Mouse (Mus musculus): ENCODE results near the gene Dip2c. TPM values are rescaled to one million over a fixed set of nuclear protein-coding genes. Genes with fewer than 3 reads are reported as not detected.

The Dip2c gene
- polyA plus RNA-seq (2015; fragmentation: Nextera tagmentation; extraction: Ambion mirVana) = 4.6 and 4.9 TPM in 2 replicates

- Histone ChIP-seq H3K9ac (peak within 1 kb of the TSS; percentile 98), H3K4me3 (peak within 1 kb of the TSS; percentile 98), H3K9me3 (no peaks in the 10 kb centered on the region), H3K36me3 (no peaks in the 10 kb centered on the region), H3K27me3 (no peaks in the 10 kb centered on the region), H3K27ac (peak within 1 kb of the TSS; percentile 97), H3K4me1 (peaks cover 13% of the 10 kb centered on the region; the same call in 1 of the 2 replicates), H3K4me2 (peak within 1 kb of the TSS; percentile 90)
- WGBS = under 1% methylated on average over 55 of the region's 67 CpGs
- ATAC-seq (ENCODE audit: borderline replicate concordance, extremely low read depth, low FRiP score, low TSS enrichment) = peak; percentile 93
Observed at GRCm38 (mm10) chr13:9276322-9276855, at the start of gene Dip2c. TSS of gene Dip2c (plus strand) at chr13:9276528.

DNA sequence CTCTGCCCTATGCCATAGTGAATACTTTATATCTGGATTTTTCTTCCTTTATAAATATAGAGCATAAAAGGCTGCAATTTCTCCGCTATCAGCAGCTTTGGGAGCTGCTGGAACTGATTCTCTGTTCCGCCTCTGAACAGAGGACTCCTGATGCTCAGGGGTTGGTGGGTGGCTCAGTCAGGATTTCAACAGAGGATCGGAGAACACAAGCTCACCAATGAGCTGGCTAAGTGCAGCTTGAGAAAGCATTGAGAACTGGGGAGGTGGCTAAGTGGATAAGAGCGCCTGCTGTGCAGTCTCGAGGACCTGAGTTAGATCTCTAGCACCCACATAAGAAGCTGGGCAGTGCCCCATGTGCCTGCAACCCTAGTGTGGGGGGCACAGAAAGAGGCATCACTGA lies 49.2 kb upstream of the Dip2c start:
- Histone ChIP-seq H3K27ac (no peak overlapping the region), H3K9me3 (no peaks in the 10 kb centered on the region), H3K4me1 (no peaks in the 10 kb centered on the region), H3K36me3 (no peaks in the 10 kb centered on the region), H3K4me3 (no peak overlapping the region), H3K4me2 (no peak overlapping the region), H3K27me3 (no peaks in the 10 kb centered on the region), H3K9ac (no peak overlapping the region)
- ATAC-seq (ENCODE audit: borderline replicate concordance, extremely low read depth, low FRiP score, low TSS enrichment) = no peak
- WGBS = 71% methylated on average over 5 of the region's 5 CpGs

- no peak overlapping the region for H3K4me3 ChIP-seq
- H3K9me3 ChIP-seq = no peaks in the 10 kb centered on the region
- no peak for ATAC-seq (ENCODE audit: borderline replicate concordance, extremely low read depth, low FRiP score, low TSS enrichment)
- no peak overlapping the region for H3K4me2 ChIP-seq
- H3K36me3 ChIP-seq = no peaks in the 10 kb centered on the region
- 71% methylated on average over 7 of the region's 7 CpGs for WGBS
- H3K27ac ChIP-seq = no peak overlapping the region
- H3K27me3 ChIP-seq = no peaks in the 10 kb centered on the region
- no peak overlapping the region for H3K9ac ChIP-seq
- no peaks in the 10 kb centered on the region for H3K4me1 ChIP-seq
Observed at GRCm38 (mm10) chr13:9237495-9237894, 38.8 kb upstream of the Dip2c start.

DNA sequence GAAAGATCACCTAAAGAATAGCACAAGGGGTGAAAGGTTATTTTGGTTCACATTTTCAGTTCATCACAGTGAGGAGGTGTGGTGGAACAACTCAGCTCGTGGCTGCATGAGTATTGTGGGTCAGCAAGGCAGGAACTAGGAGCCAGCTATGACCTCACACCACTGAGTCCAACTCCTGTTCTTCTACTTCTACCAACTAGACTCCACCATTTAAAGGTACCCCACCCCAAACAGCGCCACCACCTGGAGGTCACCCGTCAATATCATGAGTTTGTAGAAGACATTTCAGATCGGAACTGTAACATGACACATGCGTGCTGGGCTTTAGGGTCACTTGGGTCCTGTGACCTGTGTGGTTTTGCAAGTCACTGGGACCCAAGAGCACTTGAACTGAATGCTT lies 37.2 kb upstream of the Dip2c start:
- Histone ChIP-seq H3K36me3 (no peaks in the 10 kb centered on the region), H3K4me3 (no peak overlapping the region), H3K9me3 (no peaks in the 10 kb centered on the region), H3K4me2 (no peak overlapping the region), H3K4me1 (no peaks in the 10 kb centered on the region), H3K27ac (no peak overlapping the region), H3K27me3 (no peaks in the 10 kb centered on the region), H3K9ac (no peak overlapping the region)
- WGBS = 78% methylated on average over 5 of the region's 5 CpGs
- no peak for ATAC-seq (ENCODE audit: borderline replicate concordance, extremely low read depth, low FRiP score, low TSS enrichment)

DNA sequence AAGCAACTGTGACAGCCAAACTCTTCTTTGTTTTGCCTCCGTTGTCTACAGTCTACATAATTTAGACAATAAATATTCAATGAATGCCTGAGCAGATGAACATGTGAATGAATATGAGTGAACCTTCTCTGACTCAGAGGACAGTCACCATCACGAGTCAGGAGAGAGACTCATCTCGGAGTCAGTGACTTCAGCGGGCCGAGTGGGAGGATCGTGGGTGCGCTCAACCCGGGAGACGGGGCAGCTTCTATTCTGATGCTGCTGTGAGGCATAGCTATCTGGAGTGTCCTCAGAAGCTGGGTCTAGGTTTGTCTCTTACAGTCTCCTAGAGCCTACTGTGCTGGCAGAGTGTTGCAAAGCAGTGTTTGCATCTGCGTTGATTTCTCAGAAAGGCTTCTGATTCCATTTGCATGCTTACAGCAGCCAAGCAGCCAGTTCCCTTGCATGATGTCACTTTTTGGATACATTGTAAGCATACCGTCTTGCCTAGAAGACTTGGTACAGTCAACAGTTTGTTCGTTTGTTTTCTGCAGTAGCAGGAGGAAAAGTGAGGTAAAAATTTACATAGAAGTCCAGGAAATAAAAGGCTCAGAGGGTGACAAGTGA lies 36.6 kb upstream of the Dip2c start:
- 86% methylated on average over 12 of the region's 12 CpGs for WGBS
- Histone ChIP-seq H3K9ac (no peak overlapping the region), H3K27ac (no peak overlapping the region), H3K9me3 (no peaks in the 10 kb centered on the region), H3K4me1 (no peaks in the 10 kb centered on the region), H3K27me3 (no peaks in the 10 kb centered on the region), H3K4me3 (no peak overlapping the region), H3K36me3 (no peaks in the 10 kb centered on the region), H3K4me2 (no peak overlapping the region)
- no peak for ATAC-seq (ENCODE audit: borderline replicate concordance, extremely low read depth, low FRiP score, low TSS enrichment)

GRCm38 (mm10) chr13:9261748-9262147 lies 14.6 kb upstream of the Dip2c start:
- H3K4me3 ChIP-seq = no peak overlapping the region
- no peaks in the 10 kb centered on the region for H3K36me3 ChIP-seq
- 50% methylated on average over 4 of the region's 4 CpGs for WGBS
- ATAC-seq (ENCODE audit: borderline replicate concordance, extremely low read depth, low FRiP score, low TSS enrichment) = no peak
- no peak overlapping the region for H3K27ac ChIP-seq
- no peak overlapping the region for H3K9ac ChIP-seq
- no peaks in the 10 kb centered on the region for H3K27me3 ChIP-seq
- no peaks in the 10 kb centered on the region for H3K4me1 ChIP-seq
- no peak overlapping the region for H3K4me2 ChIP-seq
- no peaks in the 10 kb centered on the region for H3K9me3 ChIP-seq

DNA sequence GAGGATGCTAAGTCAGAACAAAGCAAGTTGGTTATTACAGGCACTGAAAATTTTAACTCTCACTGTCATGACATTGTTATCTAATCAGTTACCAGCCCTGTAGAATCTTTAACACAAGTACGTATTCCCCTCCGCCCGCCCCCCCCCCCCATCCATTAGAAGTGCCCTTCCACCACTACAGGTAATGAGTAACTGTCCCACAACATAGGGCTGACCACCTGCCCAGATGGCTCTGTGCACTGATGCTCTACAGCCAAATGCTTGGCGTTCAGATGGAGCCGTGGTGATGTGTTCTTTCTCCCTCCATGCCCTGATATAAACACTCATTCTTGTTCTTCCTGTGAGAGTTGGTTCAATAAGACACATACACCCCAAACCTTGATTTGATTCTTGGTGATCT lies 10.8 kb upstream of the Dip2c start:
- ATAC-seq (ENCODE audit: borderline replicate concordance, extremely low read depth, low FRiP score, low TSS enrichment) = no peak
- no peak overlapping the region for H3K9ac ChIP-seq
- H3K4me2 ChIP-seq = no peak overlapping the region
- H3K36me3 ChIP-seq = no peaks in the 10 kb centered on the region
- no peaks in the 10 kb centered on the region for H3K27me3 ChIP-seq
- H3K4me3 ChIP-seq = no peak overlapping the region
- no peaks in the 10 kb centered on the region for H3K4me1 ChIP-seq
- no peak overlapping the region for H3K27ac ChIP-seq
- no peaks in the 10 kb centered on the region for H3K9me3 ChIP-seq
- 74% methylated on average over 5 of the region's 5 CpGs for WGBS

DNA sequence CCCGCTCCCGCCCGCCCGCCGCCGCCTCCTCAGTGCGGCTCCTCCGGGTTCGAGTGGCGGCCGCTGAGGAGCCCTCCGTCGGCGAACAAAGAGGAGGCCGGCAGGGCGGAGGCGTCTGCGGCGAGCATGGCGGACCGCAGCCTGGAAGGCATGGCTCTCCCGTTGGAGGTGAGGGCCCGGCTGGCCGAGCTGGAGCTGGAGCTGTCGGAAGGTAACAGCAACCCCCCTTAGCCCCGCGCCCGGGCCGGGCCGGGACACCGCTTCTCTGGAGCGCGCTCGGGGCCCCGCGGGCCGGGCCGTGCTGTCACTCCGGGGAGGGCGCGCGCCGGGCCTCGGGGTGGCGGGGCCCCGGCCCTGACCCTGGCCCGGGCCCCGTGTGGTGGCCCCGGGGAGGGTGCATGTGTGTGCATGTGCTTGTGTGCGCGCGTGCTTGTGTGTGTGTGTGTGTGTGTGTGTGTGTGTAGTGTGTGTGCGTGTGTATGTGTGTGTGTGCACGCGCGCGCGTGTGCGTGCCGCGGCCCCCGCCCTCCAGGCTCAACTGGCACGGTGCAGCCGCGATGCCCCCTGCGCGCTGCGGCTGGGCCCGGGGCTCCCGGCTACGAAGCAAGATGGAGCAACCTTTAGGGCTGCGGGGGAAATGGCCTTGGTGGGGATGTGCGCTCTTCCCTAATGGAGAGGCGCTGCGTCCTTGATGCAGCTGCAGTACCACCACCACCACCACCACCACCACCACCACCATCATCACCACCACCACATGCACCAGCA lies 710 bp downstream of the Dip2c start:
- Histone ChIP-seq H3K9ac (peak overlapping the region; percentile 98), H3K27me3 (no peaks in the 10 kb centered on the region), H3K27ac (peak overlapping the region; percentile 97), H3K4me2 (peak overlapping the region; percentile 90), H3K9me3 (no peaks in the 10 kb centered on the region), H3K4me3 (peak overlapping the region; percentile 98), H3K36me3 (no peaks in the 10 kb centered on the region), H3K4me1 (peaks cover 13% of the 10 kb centered on the region; the same call in 1 of the 2 replicates)
- ATAC-seq (ENCODE audit: borderline replicate concordance, extremely low read depth, low FRiP score, low TSS enrichment) = peak; percentile 71
- WGBS = under 1% methylated on average over 37 of the region's 75 CpGs

GRCm38 (mm10) chr13:9277621-9277960 lies 1.3 kb downstream of the Dip2c start:
- Histone ChIP-seq H3K9me3 (no peaks in the 10 kb centered on the region), H3K27ac (peak overlapping the region; percentile 97; the same call in 1 of the 2 replicates), H3K4me1 (peaks cover 13% of the 10 kb centered on the region; the same call in 1 of the 2 replicates), H3K4me2 (peak overlapping the region; percentile 90), H3K9ac (peak overlapping the region; percentile 98), H3K27me3 (no peaks in the 10 kb centered on the region), H3K36me3 (no peaks in the 10 kb centered on the region), H3K4me3 (peak overlapping the region; percentile 98)
- 1% methylated on average over 15 of the region's 15 CpGs for WGBS
- no peak for ATAC-seq (ENCODE audit: borderline replicate concordance, extremely low read depth, low FRiP score, low TSS enrichment)

- no peak for ATAC-seq (ENCODE audit: borderline replicate concordance, extremely low read depth, low FRiP score, low TSS enrichment)
- peaks cover 13% of the 10 kb centered on the region; the same call in 1 of the 2 replicates for H3K4me1 ChIP-seq
- no peaks in the 10 kb centered on the region for H3K27me3 ChIP-seq
- no peak overlapping the region for H3K4me2 ChIP-seq
- H3K4me3 ChIP-seq = no peak overlapping the region
- no peak overlapping the region for H3K27ac ChIP-seq
- no peak overlapping the region for H3K9ac ChIP-seq
- no peaks in the 10 kb centered on the region for H3K36me3 ChIP-seq
- WGBS = 80% methylated on average over 5 of the region's 5 CpGs
- no peaks in the 10 kb centered on the region for H3K9me3 ChIP-seq
Observed at GRCm38 (mm10) chr13:9278636-9279035, 2.3 kb downstream of the Dip2c start.

DNA sequence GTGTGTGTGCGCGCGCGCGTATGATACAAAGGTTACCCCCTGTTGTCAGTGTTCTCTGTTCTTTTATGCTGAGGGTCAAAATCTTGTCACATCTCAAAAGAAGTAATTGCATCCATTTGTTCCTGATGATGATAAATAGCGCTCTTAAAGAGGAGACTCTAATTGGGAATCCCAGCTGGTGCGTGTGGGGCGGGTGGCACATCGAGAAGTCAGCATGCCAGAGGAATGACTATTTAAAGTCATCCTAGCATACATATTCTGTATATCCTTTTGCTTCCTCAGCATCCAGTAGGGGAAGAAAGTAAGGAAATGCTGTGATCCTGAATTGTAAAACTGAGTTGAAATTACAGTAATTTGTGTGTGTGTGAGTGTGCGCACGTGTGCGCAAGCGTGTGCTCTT lies 6.7 kb downstream of the Dip2c start:
- no peak overlapping the region for H3K4me3 ChIP-seq
- no peaks in the 10 kb centered on the region for H3K27me3 ChIP-seq
- peaks cover 8% of the 10 kb centered on the region; the same call in 1 of the 2 replicates for H3K4me1 ChIP-seq
- no peaks in the 10 kb centered on the region for H3K9me3 ChIP-seq
- no peaks in the 10 kb centered on the region for H3K36me3 ChIP-seq
- no peak overlapping the region for H3K27ac ChIP-seq
- ATAC-seq (ENCODE audit: borderline replicate concordance, extremely low read depth, low FRiP score, low TSS enrichment) = no peak
- WGBS = 90% methylated on average over 13 of the region's 13 CpGs
- H3K4me2 ChIP-seq = no peak overlapping the region
- no peak overlapping the region for H3K9ac ChIP-seq

GRCm38 (mm10) chr13:9289916-9290315 lies 13.6 kb downstream of the Dip2c start:
- Histone ChIP-seq H3K27ac (no peak overlapping the region), H3K9ac (no peak overlapping the region), H3K9me3 (no peaks in the 10 kb centered on the region), H3K27me3 (no peaks in the 10 kb centered on the region), H3K36me3 (no peaks in the 10 kb centered on the region), H3K4me2 (no peak overlapping the region), H3K4me1 (no peaks in the 10 kb centered on the region), H3K4me3 (no peak overlapping the region)
- WGBS = 59% methylated on average over 2 of the region's 2 CpGs
- no peak for ATAC-seq (ENCODE audit: borderline replicate concordance, extremely low read depth, low FRiP score, low TSS enrichment)
